Mouse (Mus musculus) midbrain, embryonic 12.5 days (tissue): Measurements from ENCODE around the gene Mre11a. TPM values are rescaled to one million over a fixed set of nuclear protein-coding genes. Genes with fewer than 3 reads are reported as not detected.

ENCODE experiments used
- ATAC-seq: fragments of 200-750 bp; cut with Nextera tagmentation; 2 replicates; pipeline ENCODE4 v1.8.0; 2017; ENCODE audit warnings: low read depth, moderate TSS enrichment, moderate library complexity; ENCODE audit not compliant: low FRiP score
- H3K27ac ChIP-seq: fragments of 300-500 bp; sonication (generic); replicated peaks from 2 replicates; pipeline ENCODE4 v1.5.1; 2016; ENCODE audit warnings: mild to moderate bottlenecking
- H3K27me3 ChIP-seq: fragments of 300-500 bp; sonication (generic); 2 replicates; pipeline ENCODE4 v1.6.1; 2016; ENCODE audit warnings: mild to moderate bottlenecking
- H3K36me3 ChIP-seq: fragments of 300-500 bp; sonication (generic); 2 replicates; pipeline ENCODE4 v1.6.1; 2016
- H3K4me1 ChIP-seq: fragments of 300-500 bp; sonication (generic); 2 replicates; pipeline ENCODE4 v1.6.1; 2016
- H3K4me2 ChIP-seq: fragments of 300-500 bp; sonication (generic); replicated peaks from 2 replicates; pipeline ENCODE4 v1.6.1; 2016; ENCODE audit warnings: mild to moderate bottlenecking, moderate library complexity
- H3K4me3 ChIP-seq: fragments of 300-500 bp; sonication (generic); 2 replicates; pipeline ENCODE4 v1.5.1; 2016; ENCODE audit warnings: mild to moderate bottlenecking
- H3K9ac ChIP-seq: fragments of 300-500 bp; sonication (generic); replicated peaks from 2 replicates; pipeline ENCODE4 v1.6.1; 2016; ENCODE audit warnings: mild to moderate bottlenecking, moderate library complexity
- H3K9me3 ChIP-seq: fragments of 300-500 bp; sonication (generic); 2 replicates; pipeline ENCODE4 v1.6.1; 2016; ENCODE audit warnings: mild to moderate bottlenecking
- WGBS: fragments of 180-500 bp; shearing (Covaris S2); methylation state at CpG from one replicate; pipeline ENCODE4 v1.1.7; 2016; 5-methylcytosine and 5-hydroxymethylcytosine counted together
- polyA plus RNA-seq: library from polyadenylated mRNA; unstranded; fragments of >200 nt; fragmentation: Nextera tagmentation; extraction: Ambion mirVana; gene quantifications from 2 replicates; pipeline ENCODE4 v1.2.1, GENCODE M21; 2016

The Mre11a gene
- polyA plus RNA-seq, 1 experiment from 2014 or later = 31.7 TPM

DNA sequence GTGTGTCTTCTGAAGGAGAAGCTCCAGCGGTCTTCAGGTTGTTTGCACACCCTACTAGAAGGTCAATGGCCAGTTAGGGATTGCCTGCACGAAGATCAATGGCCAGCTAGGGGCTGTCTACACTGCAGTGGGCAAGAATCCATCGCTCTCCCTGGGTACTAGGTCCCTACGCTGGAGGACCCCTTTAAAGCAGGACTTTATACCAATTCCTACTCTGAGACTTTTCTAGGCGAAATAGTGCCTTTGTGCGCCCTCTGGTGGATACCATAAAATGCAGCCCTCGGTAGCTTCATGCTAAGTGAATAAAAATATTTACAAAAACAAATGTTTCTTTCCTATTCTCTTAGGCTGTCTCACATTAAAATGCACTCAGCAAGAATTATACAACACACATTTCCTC is 19.7 kb upstream of the Mre11a start:
- ATAC-seq = no peak
- H3K9me3 ChIP-seq = no peaks in the 10 kb centered on the region

DNA sequence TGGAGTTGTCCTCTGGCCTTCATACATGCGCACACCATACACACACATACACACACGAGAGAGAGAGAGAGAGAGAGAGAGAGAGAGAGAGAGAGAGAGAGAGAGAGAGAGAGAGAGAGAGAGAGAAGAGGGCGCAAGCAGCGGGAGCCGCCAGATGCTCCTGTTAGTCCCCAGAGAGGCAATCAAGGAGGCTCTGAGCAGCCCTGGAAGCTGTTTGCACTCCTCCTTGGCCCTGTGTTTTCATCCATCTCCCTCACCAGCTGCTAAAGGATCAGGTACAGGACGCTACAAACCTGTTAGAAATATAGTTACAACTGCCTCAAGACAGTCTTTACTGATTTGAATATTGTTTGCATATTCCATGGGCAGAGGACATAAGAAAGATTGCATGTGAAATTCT is 14.6 kb upstream of the Mre11a start:
- H3K9ac ChIP-seq = no peak overlapping the region; the same call in 1 of the 2 replicates
- WGBS = 64% methylated on average over 5 of the region's 6 CpGs
- H3K9me3 ChIP-seq = no peaks in the 10 kb centered on the region
- peaks cover 7% of the 10 kb centered on the region; the same call in 1 of the 2 replicates for H3K27me3 ChIP-seq
- ATAC-seq = no peak
- H3K4me1 ChIP-seq = peaks cover 7% of the 10 kb centered on the region
- H3K4me3 ChIP-seq = no peak overlapping the region
- H3K27ac ChIP-seq = no peak overlapping the region
- no peak overlapping the region for H3K4me2 ChIP-seq
- no peaks in the 10 kb centered on the region for H3K36me3 ChIP-seq

More for the DNA sequence above, 19.7 kb upstream of the Mre11a start:
- Histone ChIP-seq H3K4me2 (no peak overlapping the region), H3K4me1 (no peaks in the 10 kb centered on the region), H3K27me3 (peaks cover 7% of the 10 kb centered on the region; the same call in 1 of the 2 replicates), H3K36me3 (no peaks in the 10 kb centered on the region), H3K9ac (no peak overlapping the region), H3K27ac (no peak overlapping the region), H3K4me3 (no peak overlapping the region)
- WGBS = 25% methylated on average over 7 of the region's 7 CpGs

DNA sequence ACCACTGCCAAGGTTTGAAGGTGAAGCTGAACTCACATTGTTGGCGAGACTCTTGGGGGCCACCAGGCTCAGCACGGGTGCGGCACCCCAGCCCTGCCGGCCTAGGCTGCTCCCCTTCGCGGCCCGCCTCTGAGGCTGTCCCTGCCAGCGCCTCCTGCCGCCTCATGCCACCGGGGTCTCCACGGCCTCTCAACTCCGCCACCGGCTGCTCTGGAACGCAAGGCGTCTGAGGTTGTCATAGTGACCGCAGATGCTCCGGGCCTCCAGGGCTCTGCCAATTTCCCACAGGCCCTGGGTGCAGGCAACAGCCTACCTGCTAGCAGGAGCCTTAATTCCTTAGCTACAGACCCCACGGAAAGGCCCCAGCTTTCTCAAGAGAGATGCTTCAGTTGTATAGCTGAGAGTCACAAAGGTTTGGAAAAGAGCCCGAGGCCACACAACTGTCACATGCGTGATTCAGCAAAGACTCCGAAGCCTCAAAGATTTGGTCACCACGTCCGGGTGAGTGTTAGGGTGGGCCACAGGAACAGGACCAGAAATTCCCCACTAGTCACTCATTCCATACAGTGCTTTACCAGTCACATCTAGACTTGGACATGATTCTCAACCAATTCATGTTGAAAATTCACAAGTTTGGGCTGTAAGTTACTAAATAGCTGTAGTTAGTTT is 13.5 kb upstream of the Mre11a start, which contains the start of gene 1700012B09Rik:
TSS of gene 1700012B09Rik (minus strand) at position 228 of the 669 bp plus-strand sequence.
- H3K27ac ChIP-seq = no peak within 1 kb of the TSS
- H3K27me3 ChIP-seq = peaks cover 7% of the 10 kb centered on the region; the same call in 1 of the 2 replicates
- H3K4me1 ChIP-seq = peaks cover 7% of the 10 kb centered on the region
- H3K4me2 ChIP-seq = peak within 1 kb of the TSS; percentile 41
- WGBS = 18% methylated on average over 23 of the region's 23 CpGs
- 0 out of 2 replicates have a peak within 1 kb of the TSS, but pooled peaks have one; percentile 3 for H3K4me3 ChIP-seq
- H3K9me3 ChIP-seq = no peaks in the 10 kb centered on the region
- peak; percentile 65 for ATAC-seq
- no peak within 1 kb of the TSS; the same call in 1 of the 2 replicates for H3K9ac ChIP-seq
- no peaks in the 10 kb centered on the region for H3K36me3 ChIP-seq

DNA sequence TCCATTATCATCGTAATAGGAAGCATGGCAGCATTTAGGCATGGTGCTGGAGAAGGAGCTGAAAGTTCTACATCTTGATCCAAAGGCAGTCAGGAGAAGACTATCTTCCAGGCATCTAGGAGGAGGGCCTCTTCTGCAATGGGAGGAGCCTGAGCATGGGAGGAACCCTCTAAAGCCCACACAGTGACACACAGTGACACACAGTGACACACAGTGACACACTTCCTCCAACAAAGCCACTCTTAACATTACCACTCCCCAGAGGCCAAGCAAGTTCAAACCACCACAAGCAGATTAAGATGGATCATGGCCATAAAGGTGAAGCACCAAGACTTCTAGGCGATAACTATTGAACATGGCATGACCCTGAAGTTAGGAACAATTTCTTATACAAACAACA is 12.4 kb upstream of the Mre11a start:
- Histone ChIP-seq H3K36me3 (no peaks in the 10 kb centered on the region), H3K4me1 (peaks cover 7% of the 10 kb centered on the region), H3K27me3 (peaks cover 7% of the 10 kb centered on the region; the same call in 1 of the 2 replicates), H3K4me3 (no peak overlapping the region), H3K4me2 (no peak overlapping the region), H3K27ac (no peak overlapping the region), H3K9ac (no peak overlapping the region), H3K9me3 (no peaks in the 10 kb centered on the region)
- WGBS = 89% methylated on average over 2 of the region's 2 CpGs
- ATAC-seq = no peak; the same call in 1 of the 2 replicates

DNA sequence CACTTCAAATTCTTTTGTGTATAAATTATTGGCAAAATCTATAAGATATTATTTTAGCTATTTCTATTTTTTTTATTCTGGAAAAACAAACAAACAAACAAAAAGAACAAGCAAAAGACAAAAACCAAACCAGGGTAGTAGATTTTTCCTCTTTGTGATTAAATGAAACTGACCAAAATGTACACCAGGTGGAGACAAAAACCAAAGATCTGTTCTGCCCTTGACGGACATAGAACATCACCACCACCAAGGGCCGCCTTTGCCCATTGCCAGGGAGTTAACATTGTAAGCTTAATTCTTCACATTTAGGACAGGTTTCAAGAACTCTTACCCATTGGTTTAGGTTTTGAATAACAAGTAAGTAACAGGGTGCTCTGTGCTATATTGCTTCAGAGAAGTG is 10.6 kb upstream of the Mre11a start:
- H3K9ac ChIP-seq = no peak overlapping the region
- H3K4me3 ChIP-seq = no peak overlapping the region
- H3K4me2 ChIP-seq = no peak overlapping the region
- WGBS = 45% methylated on average over 2 of the region's 2 CpGs
- H3K27ac ChIP-seq = no peak overlapping the region
- H3K27me3 ChIP-seq = no peaks in the 10 kb centered on the region
- peaks cover 7% of the 10 kb centered on the region for H3K4me1 ChIP-seq
- no peak for ATAC-seq
- H3K36me3 ChIP-seq = no peaks in the 10 kb centered on the region
- no peaks in the 10 kb centered on the region for H3K9me3 ChIP-seq

DNA sequence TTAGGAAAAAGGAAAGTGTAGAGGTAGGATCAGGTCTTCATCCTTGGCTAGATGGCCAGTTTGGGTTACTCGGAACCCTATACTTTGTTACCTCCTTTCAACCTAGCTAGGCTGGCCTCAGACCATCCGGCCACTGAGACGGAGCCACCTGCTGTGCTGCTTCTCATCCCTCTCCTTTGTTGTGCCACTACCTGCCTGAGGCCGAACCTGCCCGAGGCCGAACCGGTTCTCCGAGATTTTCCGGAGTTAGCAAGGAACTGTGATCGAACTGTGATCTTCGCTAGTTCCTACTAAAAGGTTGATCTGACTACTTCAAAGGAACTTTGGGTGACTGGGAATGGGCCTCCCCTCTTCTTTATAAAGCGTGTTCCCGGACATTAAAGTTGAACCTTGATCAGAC is 6.1 kb upstream of the Mre11a start:
- H3K27me3 ChIP-seq = no peaks in the 10 kb centered on the region
- no peak overlapping the region for H3K4me2 ChIP-seq
- no peak for ATAC-seq
- no peaks in the 10 kb centered on the region for H3K4me1 ChIP-seq
- H3K9ac ChIP-seq = no peak overlapping the region
- no peak overlapping the region for H3K4me3 ChIP-seq
- no peak overlapping the region for H3K27ac ChIP-seq
- WGBS = 55% methylated on average over 13 of the region's 13 CpGs
- no peaks in the 10 kb centered on the region for H3K9me3 ChIP-seq
- H3K36me3 ChIP-seq = peaks cover 16% of the 10 kb centered on the region

DNA sequence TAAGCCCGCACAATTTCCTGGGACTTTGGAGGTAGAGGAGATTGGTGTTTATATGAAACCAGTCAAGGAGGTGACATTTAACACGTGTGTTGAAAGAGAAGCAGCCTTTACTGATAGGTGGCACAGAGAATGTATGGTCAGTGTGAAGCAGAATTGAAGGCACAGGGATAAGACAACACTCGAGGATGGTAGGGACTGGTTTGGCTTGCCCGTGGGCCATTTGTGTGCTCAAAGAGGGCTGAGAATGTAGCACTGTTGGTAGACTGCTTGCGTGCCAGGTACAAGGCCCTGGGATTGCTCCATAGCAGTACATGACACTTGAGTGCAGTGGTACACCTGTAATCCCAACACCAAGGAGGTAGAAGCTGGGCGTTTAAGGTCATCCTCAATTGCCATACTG is 2.9 kb downstream of the Mre11a start:
- 92% methylated on average over 6 of the region's 6 CpGs for WGBS
- Histone ChIP-seq H3K4me2 (no peak overlapping the region), H3K4me3 (no peak overlapping the region), H3K9ac (no peak overlapping the region), H3K36me3 (peaks cover 40% of the 10 kb centered on the region), H3K27me3 (no peaks in the 10 kb centered on the region), H3K27ac (no peak overlapping the region), H3K9me3 (no peaks in the 10 kb centered on the region), H3K4me1 (peaks cover 8% of the 10 kb centered on the region)
- no peak for ATAC-seq

DNA sequence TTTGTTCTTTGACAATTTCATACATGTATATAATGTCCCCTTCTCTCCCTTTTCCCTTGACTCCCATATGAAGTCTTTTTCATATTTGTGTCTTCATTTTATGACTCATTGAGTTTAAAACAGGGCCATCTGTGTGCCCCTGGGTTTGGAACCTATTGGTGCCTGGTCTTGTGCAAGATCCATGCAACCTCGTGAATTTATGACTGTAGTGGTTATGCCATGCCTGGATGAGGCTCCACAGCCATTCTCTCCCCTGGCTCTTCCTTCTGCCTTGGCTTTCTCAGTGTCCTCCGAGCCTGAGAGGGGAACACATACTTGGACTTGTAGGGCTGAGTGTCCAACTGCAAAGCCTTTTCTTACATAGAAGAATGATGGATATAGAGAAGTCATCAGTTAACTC is 21.3 kb downstream of the Mre11a start:
- no peaks in the 10 kb centered on the region for H3K9me3 ChIP-seq
- no peak overlapping the region for H3K4me3 ChIP-seq
- H3K36me3 ChIP-seq = peaks cover 67% of the 10 kb centered on the region
- no peak overlapping the region for H3K27ac ChIP-seq
- H3K4me1 ChIP-seq = no peaks in the 10 kb centered on the region
- H3K4me2 ChIP-seq = no peak overlapping the region
- no peak overlapping the region for H3K9ac ChIP-seq
- ATAC-seq = no peak
- 92% methylated on average over 2 of the region's 2 CpGs for WGBS
- no peaks in the 10 kb centered on the region for H3K27me3 ChIP-seq

DNA sequence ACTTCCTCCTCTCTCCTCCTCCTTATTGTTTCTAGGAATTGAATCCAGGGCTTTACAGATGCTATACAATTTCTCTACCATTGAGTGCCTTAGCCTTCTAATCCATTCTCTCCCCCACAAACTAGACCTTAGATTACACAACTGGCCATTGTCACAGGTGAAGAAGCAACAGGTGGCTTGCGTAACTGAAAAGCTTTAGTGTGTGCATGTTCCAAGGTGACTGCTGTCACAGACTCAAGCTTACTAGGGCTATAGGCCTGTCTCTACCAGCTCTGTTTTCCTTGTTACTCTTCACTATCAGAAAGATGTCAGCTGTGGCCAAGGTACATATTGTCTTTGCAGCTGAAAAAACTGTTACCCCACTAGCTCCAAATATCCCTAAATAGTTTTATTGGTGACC is 22.3 kb downstream of the Mre11a start:
- Histone ChIP-seq H3K4me2 (no peak overlapping the region), H3K27ac (no peak overlapping the region), H3K4me1 (no peaks in the 10 kb centered on the region), H3K9me3 (no peaks in the 10 kb centered on the region), H3K4me3 (no peak overlapping the region), H3K27me3 (no peaks in the 10 kb centered on the region), H3K36me3 (peaks cover 63% of the 10 kb centered on the region), H3K9ac (no peak overlapping the region)
- ATAC-seq = no peak
- WGBS = 100% methylated on average over 1 of the region's 1 CpGs

DNA sequence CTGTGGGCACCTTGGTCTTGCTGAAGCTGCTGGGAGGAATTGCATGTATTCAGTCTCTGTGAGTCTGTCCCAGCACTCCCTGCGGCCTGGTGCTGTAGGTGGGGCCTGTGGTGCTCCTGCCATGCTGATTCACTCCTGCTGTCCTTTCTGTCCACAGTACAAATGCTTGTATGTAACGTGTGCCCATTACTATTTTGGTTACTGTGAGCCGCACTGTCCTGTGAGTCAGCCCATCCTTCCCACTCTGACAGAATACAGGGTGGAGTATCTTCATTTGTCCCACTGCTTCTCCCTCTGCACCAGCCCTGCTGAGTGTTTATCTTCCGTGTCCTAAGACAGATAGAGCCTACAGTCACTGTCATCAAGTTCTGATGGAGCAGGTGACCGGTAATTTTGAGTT is 25.7 kb downstream of the Mre11a start:
- Histone ChIP-seq H3K9ac (no peak overlapping the region), H3K9me3 (no peaks in the 10 kb centered on the region), H3K4me2 (no peak overlapping the region), H3K27ac (no peak overlapping the region), H3K4me1 (no peaks in the 10 kb centered on the region), H3K4me3 (no peak overlapping the region), H3K27me3 (no peaks in the 10 kb centered on the region), H3K36me3 (peaks cover 71% of the 10 kb centered on the region)
- WGBS = 92% methylated on average over 5 of the region's 5 CpGs
- ATAC-seq = no peak

DNA sequence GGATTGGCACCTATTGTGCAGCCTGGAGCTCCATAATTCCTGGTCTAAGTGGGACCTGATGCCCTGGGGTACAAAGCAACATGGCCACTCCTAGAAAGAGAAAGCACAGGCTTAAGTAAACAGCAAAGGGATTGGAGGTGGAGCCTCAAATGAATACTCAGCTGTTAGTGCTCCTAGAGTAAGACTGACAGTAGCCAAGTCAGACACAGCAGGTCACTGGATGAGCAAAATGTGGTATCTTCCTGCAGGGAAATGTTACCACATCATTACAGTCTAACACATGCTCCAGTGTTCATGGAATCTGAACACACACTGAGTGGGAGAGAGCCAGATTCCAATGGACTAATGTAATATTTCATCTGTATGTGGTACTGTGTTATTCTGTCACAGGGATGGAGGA is 36.9 kb downstream of the Mre11a start:
- no peak for ATAC-seq
- Histone ChIP-seq H3K4me3 (no peak overlapping the region), H3K9ac (no peak overlapping the region), H3K27me3 (no peaks in the 10 kb centered on the region), H3K36me3 (peaks cover 72% of the 10 kb centered on the region), H3K27ac (no peak overlapping the region), H3K9me3 (no peaks in the 10 kb centered on the region), H3K4me1 (no peaks in the 10 kb centered on the region), H3K4me2 (no peak overlapping the region)

DNA sequence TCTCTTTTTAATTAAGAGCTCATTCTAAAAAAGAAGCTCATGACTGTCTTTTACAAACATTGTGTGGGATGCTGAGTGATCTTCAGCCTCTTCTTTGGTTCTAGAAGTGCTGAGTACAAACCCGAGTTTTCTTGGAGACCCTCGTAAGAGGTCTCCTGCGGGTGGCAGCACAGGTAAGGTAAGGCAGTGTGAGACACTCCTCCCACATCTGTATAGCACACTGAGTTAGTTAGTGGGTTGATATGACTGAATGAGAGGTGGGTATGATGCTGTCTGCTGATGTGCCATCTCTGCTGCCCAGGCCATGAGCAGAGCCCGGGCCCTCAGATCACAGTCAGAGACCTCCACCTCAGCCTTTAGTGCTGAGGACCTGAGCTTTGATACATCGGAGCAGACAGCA is 40.4 kb downstream of the Mre11a start:
- no peak overlapping the region for H3K9ac ChIP-seq
- H3K4me3 ChIP-seq = no peak overlapping the region
- ATAC-seq = no peak
- WGBS = 88% methylated on average over 5 of the region's 5 CpGs
- peaks cover 65% of the 10 kb centered on the region for H3K36me3 ChIP-seq
- H3K9me3 ChIP-seq = no peaks in the 10 kb centered on the region
- H3K4me2 ChIP-seq = no peak overlapping the region
- H3K27ac ChIP-seq = no peak overlapping the region
- H3K4me1 ChIP-seq = no peaks in the 10 kb centered on the region
- H3K27me3 ChIP-seq = no peaks in the 10 kb centered on the region

DNA sequence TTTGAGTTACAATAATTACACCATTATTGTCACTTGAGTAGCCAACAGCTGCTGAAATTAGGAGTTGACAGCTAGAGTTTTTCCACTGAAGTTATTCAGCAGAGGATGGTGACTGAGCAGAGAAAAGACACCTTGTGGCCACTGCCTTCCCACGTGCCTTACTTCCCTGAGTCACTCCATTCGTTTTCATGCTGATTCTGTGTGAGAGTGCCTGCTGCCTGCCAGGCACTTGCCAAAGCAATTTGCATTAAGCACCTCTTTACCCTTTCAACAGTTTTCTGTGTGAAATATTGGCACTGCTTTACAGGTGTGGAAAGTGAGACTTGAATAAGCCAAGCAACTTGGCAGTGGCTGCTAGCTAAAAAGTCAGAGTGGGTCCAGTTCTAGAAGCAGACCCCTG is 43.4 kb downstream of the Mre11a start:
- WGBS = 84% methylated on average over 2 of the region's 2 CpGs
- H3K4me3 ChIP-seq = no peak overlapping the region
- peaks cover 62% of the 10 kb centered on the region for H3K36me3 ChIP-seq
- H3K4me1 ChIP-seq = no peaks in the 10 kb centered on the region
- no peak overlapping the region for H3K4me2 ChIP-seq
- no peaks in the 10 kb centered on the region for H3K9me3 ChIP-seq
- H3K27ac ChIP-seq = no peak overlapping the region
- H3K9ac ChIP-seq = no peak overlapping the region
- no peaks in the 10 kb centered on the region for H3K27me3 ChIP-seq
- ATAC-seq = no peak
